Mouse (Mus musculus) heart, embryonic 12.5 days (tissue): ENCODE results near the gene Smtn. TPM values are rescaled to one million over a fixed set of nuclear protein-coding genes. Genes with fewer than 3 reads are reported as not detected.

Experiments used
- ATAC-seq: fragments of 200-750 bp; cut with Nextera tagmentation; 2 replicates; pipeline ENCODE4 v1.8.0; 2017; ENCODE audit warnings: moderate TSS enrichment, moderate library complexity; ENCODE audit not compliant: insufficient number of reproducible peaks, low FRiP score
- H3K27ac ChIP-seq: fragments of 300-500 bp; sonication (generic); 2 replicates; pipeline ENCODE4 v1.5.1; 2016; ENCODE audit warnings: mild to moderate bottlenecking, moderate library complexity; ENCODE audit not compliant: poor library complexity, severe bottlenecking
- H3K27me3 ChIP-seq: fragments of 300-500 bp; sonication (generic); replicated peaks from 2 replicates; pipeline ENCODE4 v1.6.1; 2016; ENCODE audit warnings: mild to moderate bottlenecking, moderate library complexity
- H3K36me3 ChIP-seq: fragments of 300-500 bp; sonication (generic); 2 replicates; pipeline ENCODE4 v1.6.1; 2016; ENCODE audit warnings: mild to moderate bottlenecking, moderate library complexity
- H3K4me1 ChIP-seq: fragments of 300-500 bp; sonication (generic); replicated peaks from 2 replicates; pipeline ENCODE4 v1.6.1; 2016; ENCODE audit warnings: mild to moderate bottlenecking
- H3K4me2 ChIP-seq: fragments of 300-500 bp; sonication (generic); 2 replicates; pipeline ENCODE4 v1.6.1; 2016; ENCODE audit warnings: mild to moderate bottlenecking, moderate library complexity
- H3K4me3 ChIP-seq: fragments of 300-500 bp; sonication (generic); 2 replicates; pipeline ENCODE4 v1.5.1; 2016; ENCODE audit warnings: mild to moderate bottlenecking
- H3K9ac ChIP-seq: fragments of 300-500 bp; sonication (generic); 2 replicates; pipeline ENCODE4 v1.6.1; 2016; ENCODE audit warnings: mild to moderate bottlenecking, moderate library complexity
- H3K9me3 ChIP-seq: fragments of 300-500 bp; sonication (generic); replicated peaks from 2 replicates; pipeline ENCODE4 v1.6.1; 2016; ENCODE audit warnings: mild to moderate bottlenecking, moderate library complexity
- WGBS: fragments of 180-500 bp; shearing (Covaris S2); methylation state at CpG from one replicate; pipeline ENCODE4 v1.1.7; 2016; 5-methylcytosine and 5-hydroxymethylcytosine counted together
- polyA plus RNA-seq: library from polyadenylated mRNA; unstranded; fragments of >200 nt; fragmentation: Nextera tagmentation; extraction: Ambion mirVana; gene quantifications from 2 replicates; pipeline ENCODE4 v1.2.1, GENCODE M21; 2016

Smtn gene
- polyA plus RNA-seq, 1 experiment from 2014 or later = 94.7 TPM

- Histone ChIP-seq H3K27ac (peak overlapping the region; percentile 95), H3K27me3 (no peaks in the 10 kb centered on the region), H3K4me1 (peaks cover 31% of the 10 kb centered on the region), H3K36me3 (peaks cover 41% of the 10 kb centered on the region), H3K9ac (peak overlapping the region; percentile 78), H3K4me2 (peak overlapping the region; percentile 74), H3K9me3 (no peaks in the 10 kb centered on the region), H3K4me3 (peak overlapping the region; percentile 54)
- no peak for ATAC-seq
- WGBS = 37% methylated on average over 5 of the region's 5 CpGs
Observed at GRCm38 (mm10) chr11:3536082-3536481, 4.3 kb downstream of the Smtn start.

- Histone ChIP-seq H3K4me1 (peaks cover 31% of the 10 kb centered on the region), H3K27me3 (no peaks in the 10 kb centered on the region), H3K9me3 (no peaks in the 10 kb centered on the region), H3K4me2 (peak overlapping the region; percentile 74), H3K36me3 (peaks cover 47% of the 10 kb centered on the region), H3K27ac (peak overlapping the region; percentile 95), H3K4me3 (peak overlapping the region; percentile 54), H3K9ac (peak overlapping the region; percentile 78)
- WGBS = 0% methylated on average over 36 of the region's 36 CpGs
- peak; percentile 82 for ATAC-seq
Observed at GRCm38 (mm10) chr11:3535406-3535986, 4.9 kb downstream of the Smtn start.

- WGBS = 20% methylated on average over 8 of the region's 8 CpGs
- H3K27me3 ChIP-seq = no peaks in the 10 kb centered on the region
- peaks cover 52% of the 10 kb centered on the region for H3K36me3 ChIP-seq
- ATAC-seq = no peak
- H3K4me1 ChIP-seq = peaks cover 31% of the 10 kb centered on the region
- H3K4me2 ChIP-seq = peak overlapping the region; percentile 74
- H3K9me3 ChIP-seq = no peaks in the 10 kb centered on the region
- peak overlapping the region; percentile 95 for H3K27ac ChIP-seq
- peak overlapping the region; percentile 54 for H3K4me3 ChIP-seq
- H3K9ac ChIP-seq = peak overlapping the region; percentile 78
Observed at GRCm38 (mm10) chr11:3534956-3535355, 5.5 kb downstream of the Smtn start.

GRCm38 (mm10) chr11:3533406-3533932 is 6.9 kb downstream of the Smtn start:
- Histone ChIP-seq H3K4me3 (no peak overlapping the region), H3K9me3 (no peaks in the 10 kb centered on the region), H3K9ac (no peak overlapping the region), H3K36me3 (peaks cover 67% of the 10 kb centered on the region), H3K4me1 (peaks cover 30% of the 10 kb centered on the region), H3K27ac (no peak overlapping the region), H3K27me3 (no peaks in the 10 kb centered on the region), H3K4me2 (no peak overlapping the region)
- ATAC-seq = no peak
- WGBS = 90% methylated on average over 17 of the region's 17 CpGs

DNA sequence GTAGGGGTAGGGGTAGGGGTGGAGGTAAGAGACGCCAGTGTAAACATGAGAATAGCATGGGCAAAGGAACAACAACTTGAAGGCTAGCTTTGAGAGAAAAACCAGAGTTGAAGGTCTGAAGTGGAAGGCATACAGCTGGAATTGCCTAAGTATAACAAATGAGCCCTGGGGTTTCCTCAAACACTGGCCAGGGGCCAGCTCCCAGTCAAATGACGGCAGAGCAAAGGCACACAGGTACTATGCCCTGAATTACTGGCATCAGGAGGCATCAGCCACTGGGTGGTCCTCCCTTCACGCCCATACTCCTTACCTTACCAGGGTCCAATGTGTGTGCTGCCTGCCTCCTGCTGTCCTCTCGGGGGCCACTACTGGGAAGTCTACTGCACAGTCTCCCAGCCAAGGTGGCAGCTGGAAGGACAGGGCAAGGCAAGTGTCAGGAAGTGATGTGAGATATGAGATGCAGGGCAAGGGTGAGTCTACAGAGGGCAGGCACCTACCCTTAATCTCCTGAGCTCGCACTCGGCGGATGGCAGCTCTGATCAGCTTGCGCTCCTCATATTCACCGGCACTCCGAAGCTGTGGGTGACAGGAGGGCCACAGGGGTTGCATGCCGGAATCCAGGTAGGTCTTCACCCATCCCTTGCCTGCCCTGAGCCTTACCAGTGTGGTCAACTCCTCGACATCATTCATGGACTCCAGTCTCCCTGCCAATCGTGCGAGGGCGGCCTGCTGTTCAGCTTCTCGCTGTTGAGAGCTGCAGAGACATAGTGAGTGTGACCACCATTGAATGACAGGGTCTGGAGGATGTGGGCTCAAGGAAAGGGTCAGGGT is 8.1 kb downstream of the Smtn start:
- no peak overlapping the region for H3K27ac ChIP-seq
- no peak overlapping the region for H3K4me3 ChIP-seq
- WGBS = 86% methylated on average over 16 of the region's 16 CpGs
- ATAC-seq = no peak
- H3K4me2 ChIP-seq = no peak overlapping the region
- H3K4me1 ChIP-seq = peaks cover 31% of the 10 kb centered on the region
- no peaks in the 10 kb centered on the region for H3K27me3 ChIP-seq
- H3K36me3 ChIP-seq = peaks cover 79% of the 10 kb centered on the region
- H3K9me3 ChIP-seq = no peaks in the 10 kb centered on the region
- no peak overlapping the region for H3K9ac ChIP-seq

DNA sequence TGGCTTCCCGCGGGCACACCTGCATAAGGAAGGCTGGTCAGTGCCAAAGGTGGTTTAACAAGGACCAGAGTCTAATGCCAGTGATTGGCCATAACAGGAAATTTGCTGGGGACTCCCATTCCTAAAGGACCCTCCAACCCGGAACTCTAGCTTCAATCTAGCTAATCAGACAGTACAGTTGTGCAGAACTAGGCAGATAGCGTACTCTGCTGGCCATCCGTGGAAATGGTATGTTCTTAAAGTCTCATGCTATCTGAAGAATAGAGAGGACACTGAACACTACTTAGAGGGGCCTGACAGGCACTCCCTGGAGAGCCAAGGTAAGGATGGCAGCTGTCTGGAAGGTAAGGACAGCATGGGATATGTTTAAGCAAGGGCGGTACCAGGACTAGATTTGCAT is 8.8 kb downstream of the Smtn start:
- no peak overlapping the region for H3K4me3 ChIP-seq
- H3K4me2 ChIP-seq = no peak overlapping the region
- peaks cover 80% of the 10 kb centered on the region for H3K36me3 ChIP-seq
- no peak overlapping the region for H3K27ac ChIP-seq
- H3K9ac ChIP-seq = no peak overlapping the region
- no peak for ATAC-seq
- 83% methylated on average over 6 of the region's 6 CpGs for WGBS
- no peaks in the 10 kb centered on the region for H3K27me3 ChIP-seq
- peaks cover 30% of the 10 kb centered on the region for H3K4me1 ChIP-seq
- H3K9me3 ChIP-seq = no peaks in the 10 kb centered on the region

DNA sequence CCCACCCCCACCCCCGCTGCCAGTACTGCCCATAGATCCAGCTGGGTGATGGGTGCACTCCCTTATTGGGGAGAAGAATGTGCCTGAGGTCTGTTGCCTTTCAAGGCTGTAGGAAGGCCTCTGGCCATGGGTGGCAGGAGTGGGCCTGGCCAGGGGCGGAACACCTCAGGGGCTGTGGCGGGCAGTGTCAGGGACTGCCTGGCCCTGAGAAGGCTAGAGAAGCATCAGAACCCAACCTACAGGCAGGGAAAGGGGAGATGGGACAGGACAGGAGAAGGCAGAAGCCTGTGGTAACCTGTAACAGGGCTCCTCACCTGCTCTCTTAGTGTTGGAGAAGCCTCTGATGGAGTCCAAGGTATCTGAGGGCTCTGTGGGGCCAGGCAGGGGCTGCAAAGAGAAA is 9.7 kb downstream of the Smtn start:
- Histone ChIP-seq H3K9ac (no peak overlapping the region), H3K9me3 (no peaks in the 10 kb centered on the region), H3K4me2 (no peak overlapping the region), H3K27me3 (no peaks in the 10 kb centered on the region), H3K36me3 (peaks cover 88% of the 10 kb centered on the region), H3K4me1 (peaks cover 26% of the 10 kb centered on the region), H3K4me3 (no peak overlapping the region), H3K27ac (no peak overlapping the region)
- ATAC-seq = no peak
- WGBS = 80% methylated on average over 3 of the region's 3 CpGs

- Histone ChIP-seq H3K9me3 (no peaks in the 10 kb centered on the region), H3K27ac (no peak overlapping the region), H3K9ac (no peak overlapping the region), H3K36me3 (peaks cover 99% of the 10 kb centered on the region), H3K4me3 (no peak overlapping the region), H3K27me3 (no peaks in the 10 kb centered on the region), H3K4me1 (peaks cover 21% of the 10 kb centered on the region), H3K4me2 (no peak overlapping the region)
- 74% methylated on average over 20 of the region's 20 CpGs for WGBS
- no peak for ATAC-seq
Observed at GRCm38 (mm10) chr11:3529476-3530252, 10.7 kb downstream of the Smtn start.

DNA sequence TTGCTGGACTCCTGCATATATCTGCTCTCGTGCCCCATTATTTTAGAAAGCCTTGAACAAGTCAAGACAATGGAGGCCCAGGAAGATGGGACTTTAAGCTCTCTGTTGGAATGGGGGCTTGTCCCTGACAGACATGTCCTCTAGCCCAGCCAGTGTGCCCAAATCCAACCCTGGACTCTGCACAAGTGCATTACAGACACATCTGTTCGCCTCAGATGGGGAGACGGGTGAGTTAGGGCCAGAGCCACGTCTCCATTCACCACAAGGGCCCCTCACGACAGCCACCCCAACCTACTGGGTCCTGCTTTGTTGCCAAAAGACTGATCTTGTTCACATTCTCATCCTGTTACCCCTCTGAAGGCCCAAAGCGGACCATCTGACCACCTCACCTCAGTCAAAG is 12.2 kb downstream of the Smtn start:
- Histone ChIP-seq H3K9ac (no peak overlapping the region), H3K4me1 (peaks cover 21% of the 10 kb centered on the region), H3K9me3 (no peaks in the 10 kb centered on the region), H3K4me2 (no peak overlapping the region), H3K27me3 (no peaks in the 10 kb centered on the region), H3K4me3 (no peak overlapping the region), H3K36me3 (peaks cover 99% of the 10 kb centered on the region), H3K27ac (peak overlapping the region; percentile 49; the same call in 1 of the 2 replicates)
- ATAC-seq = no peak
- 90% methylated on average over 6 of the region's 6 CpGs for WGBS

DNA sequence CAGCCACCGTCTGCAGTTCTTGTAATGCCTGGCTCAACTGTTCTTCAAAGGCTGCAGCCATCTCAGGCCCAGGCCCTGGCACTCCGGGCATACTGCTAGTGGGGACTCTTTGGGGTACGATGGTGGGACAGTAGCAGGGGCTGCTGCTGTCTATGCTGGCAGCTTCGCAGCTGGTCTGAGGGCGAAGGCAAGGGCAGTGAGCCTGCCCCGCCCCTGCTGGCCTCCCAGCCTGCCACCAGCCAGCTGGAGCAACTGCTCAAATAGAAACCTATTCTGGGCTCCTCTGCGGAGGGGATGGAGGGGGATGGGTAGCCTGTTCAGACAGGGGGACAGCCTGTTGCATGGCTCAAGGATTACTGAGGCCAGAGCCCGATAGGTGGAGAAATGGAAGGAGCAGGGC is 12.6 kb downstream of the Smtn start:
- ATAC-seq = peak; percentile 41
- Histone ChIP-seq H3K4me3 (no peak overlapping the region), H3K9me3 (no peaks in the 10 kb centered on the region), H3K4me1 (peaks cover 21% of the 10 kb centered on the region), H3K27ac (peak overlapping the region; percentile 49; the same call in 1 of the 2 replicates), H3K36me3 (peaks cover 99% of the 10 kb centered on the region), H3K4me2 (peak overlapping the region; percentile 26), H3K9ac (0 out of 2 replicates have a peak overlapping the region, but pooled peaks have one; percentile 6), H3K27me3 (no peaks in the 10 kb centered on the region)
- WGBS = 54% methylated on average over 8 of the region's 8 CpGs
